Mouse (Mus musculus) urinary bladder, postnatal 10 days (tissue): ENCODE measurements around the gene Sult1e1.

Experiments used
- DNase-seq: peaks from one replicate; pipeline ENCODE4 v3.0.0; 2022; ENCODE audit warnings: low spot score

Sult1e1 gene

GRCm38 (mm10) chr5:87591494-87591893 lies at the start of gene Sult1e1:
Gene Sult1e1 (minus strand): TSS chr5:87591594.
- no peak for DNase-seq

GRCm38 (mm10) chr5:87622681-87623080 lies 31.3 kb upstream of the Sult1e1 start:
- no peak for DNase-seq

GRCm38 (mm10) chr5:87615128-87615390 lies 23.7 kb upstream of the Sult1e1 start:
- no peak for DNase-seq

GRCm38 (mm10) chr5:87614364-87615127 lies 23.2 kb upstream of the Sult1e1 start:
- no peak for DNase-seq

GRCm38 (mm10) chr5:87601018-87601417 lies 9.6 kb upstream of the Sult1e1 start:
- DNase-seq = no peak

- no peak for DNase-seq
These were observed 6.5 kb upstream of the Sult1e1 start for GRCm38 (mm10) chr5:87597891-87598290.

GRCm38 (mm10) chr5:87589916-87590315 lies 1.5 kb downstream of the Sult1e1 start:
- DNase-seq = no peak

- no peak for DNase-seq
These were observed 11.0 kb downstream of the Sult1e1 start for GRCm38 (mm10) chr5:87580389-87580788.

- DNase-seq = no peak
These were observed 17.2 kb downstream of the Sult1e1 start for GRCm38 (mm10) chr5:87574174-87574573.

GRCm38 (mm10) chr5:87573490-87573889 lies 17.9 kb downstream of the Sult1e1 start:
- DNase-seq = no peak

GRCm38 (mm10) chr5:87572781-87573180 lies 18.6 kb downstream of the Sult1e1 start:
- DNase-seq = no peak

- DNase-seq = no peak
These were observed 22.5 kb downstream of the Sult1e1 start, which contains the start of gene Sult1d1 for GRCm38 (mm10) chr5:87568845-87569244. Gene Sult1d1 (minus strand): TSS chr5:87569027.

- DNase-seq = no peak
These were observed 24.1 kb downstream of the Sult1e1 start for GRCm38 (mm10) chr5:87567306-87567705.

- no peak for DNase-seq
These were observed 28.4 kb downstream of the Sult1e1 start for GRCm38 (mm10) chr5:87562966-87563365.

GRCm38 (mm10) chr5:87562526-87562925 lies 28.9 kb downstream of the Sult1e1 start:
- DNase-seq = no peak

GRCm38 (mm10) chr5:87560145-87560544 lies 31.2 kb downstream of the Sult1e1 start:
- no peak for DNase-seq

- no peak for DNase-seq
These were observed 40.5 kb downstream of the Sult1e1 start for GRCm38 (mm10) chr5:87550935-87551334.

- DNase-seq = no peak
These were observed 53.3 kb downstream of the Sult1e1 start, which contains the start of gene Sult1b1 for GRCm38 (mm10) chr5:87538111-87538510. Gene Sult1b1 (minus strand): TSS chr5:87538195.

GRCm38 (mm10) chr5:87535994-87536644 lies 55.3 kb downstream of the Sult1e1 start:
- DNase-seq = no peak

- no peak for DNase-seq
These were observed 59.1 kb downstream of the Sult1e1 start for GRCm38 (mm10) chr5:87532288-87532687.
